In the genomic region with DNA sequence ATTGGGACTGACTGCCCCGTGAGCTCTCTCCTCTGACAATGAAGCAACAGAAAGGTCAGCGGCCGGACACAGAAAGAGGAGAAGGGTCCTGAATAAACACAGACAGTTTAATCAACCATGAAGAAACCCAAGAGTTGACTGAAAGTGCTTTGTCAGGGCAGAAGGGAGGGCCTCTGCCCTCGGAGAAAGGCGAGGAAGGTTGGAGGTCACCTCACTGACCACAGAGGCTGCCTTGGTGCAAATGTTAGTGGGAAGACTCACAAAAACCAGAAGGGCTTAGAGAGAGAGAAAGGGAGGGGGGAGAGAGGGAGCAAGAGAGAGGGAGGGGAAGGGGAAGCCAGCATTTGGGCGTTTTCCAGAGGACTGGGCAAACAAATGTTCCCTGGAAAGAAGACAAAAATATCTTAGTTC, we compare ENCODE assay signal across 8 mouse cellular contexts.
A peak's percentile ranks its signal among the peaks of the same experiment; 100 is the strongest.
DNase-seq lines count a peak whose midpoint lies in the region; ATAC-seq and TF ChIP-seq lines count a peak whose summit lies in the region.

No protein-coding gene starts in this region.

- H3K27ac ChIP-seq in heart, embryonic 13.5 days (replicated peaks) = peak overlapping the region; percentile 41
- no peak overlapping the region for H3K27ac ChIP-seq in forebrain, postnatal 0 days (ENCODE audit: low read depth, low read length)

- no peaks in the 10 kb centered on the region for H3K36me3 ChIP-seq in heart, embryonic 13.5 days
- no peaks in the 10 kb centered on the region for H3K36me3 ChIP-seq in forebrain, postnatal 0 days (ENCODE audit: insufficient read depth)

- H3K9ac ChIP-seq in heart, embryonic 13.5 days = peak overlapping the region; percentile 52
- no peak overlapping the region for H3K9ac ChIP-seq in forebrain, postnatal 0 days

- H3K27me3 ChIP-seq in heart, embryonic 13.5 days (replicated peaks) = no peaks in the 10 kb centered on the region; the same call in 1 of the 2 replicates
- no peaks in the 10 kb centered on the region for H3K27me3 ChIP-seq in forebrain, postnatal 0 days (ENCODE audit: insufficient read depth, low read length)

- no peak for TF ChIP-seq CTCF in forebrain, postnatal 0 days (IDR thresholded peaks at IDR 0.05; ENCODE audit: low read depth)

- peaks cover 59% of the 10 kb centered on the region for H3K4me1 ChIP-seq in heart, embryonic 13.5 days
- peaks cover 13% of the 10 kb centered on the region; the same call in 1 of the 2 replicates for H3K4me1 ChIP-seq in forebrain, postnatal 0 days (ENCODE audit: insufficient read depth)

- ATAC-seq in heart, embryonic 13.5 days (ENCODE audit: extremely low read depth, insufficient number of reproducible peaks, low FRiP score, low TSS enrichment) = no peak
- ATAC-seq in forebrain, postnatal 0 days = no peak
- ATAC-seq in erythroblast, adult 5-6 weeks (replicated peaks; ENCODE audit: low FRiP score, poor library complexity, severe bottlenecking) = no peak

- 0 out of 2 replicates have a peak, but pooled peaks cover 3% of the 10 kb centered on the region for H3K9me3 ChIP-seq in heart, embryonic 13.5 days
- no peaks in the 10 kb centered on the region for H3K9me3 ChIP-seq in forebrain, postnatal 0 days (ENCODE audit: low read length)

- WGBS in heart, embryonic 13.5 days = 14% methylated on average over 6 of the region's 6 CpGs
- 15% methylated on average over 6 of the region's 6 CpGs for WGBS in forebrain, postnatal 0 days

- H3K4me2 ChIP-seq in heart, embryonic 13.5 days = no peak overlapping the region
- H3K4me2 ChIP-seq in forebrain, postnatal 0 days (ENCODE audit: low read depth) = no peak overlapping the region

- H3K4me3 ChIP-seq in heart, embryonic 13.5 days = no peak overlapping the region
- H3K4me3 ChIP-seq in forebrain, postnatal 0 days (ENCODE audit: low read depth, low read length) = no peak overlapping the region

- intact Hi-C loops in heart, postnatal 36 days (cut with DNase I) = loop anchor here (5.0 to 10.0 kb wide), 4 partner anchors 204 to 544 kb away; no protein-coding TSS in a partner anchor
- intact Hi-C loops in left cerebral cortex, postnatal 14 days (cut with DNase I) = loop anchor here (5.0 kb wide), 2 partner anchors 194 to 479 kb away; a partner anchor contains a TSS

- DNase-seq in heart, postnatal 36 days = no peak
- DNase-seq in Muller cell, postnatal 12 days (ENCODE audit: inconsistent ontology term) = peak; percentile 89
- DNase-seq in forebrain, postnatal 0 days = peak; percentile 58
- DNase-seq in kidney, postnatal 36 days = peak; percentile 59 to 73
- no peak for DNase-seq in urinary bladder, adult 2 months (ENCODE audit: low spot score)
- no peak for DNase-seq in left cerebral cortex, postnatal 14 days (ENCODE audit: low spot score in 2 of 2)

Comparison
In these comparisons a context has a peak if more than half of its experiments do, and no peak if none do; other contexts are left out.
1. DNase-seq: peak in Muller cell, postnatal 12 days (single experiment), forebrain, postnatal 0 days (single experiment) and kidney, postnatal 36 days (2 of 2); none in heart, postnatal 36 days (0 of 2), urinary bladder, adult 2 months (single experiment) and left cerebral cortex, postnatal 14 days (0 of 2).